In the genomic region with DNA sequence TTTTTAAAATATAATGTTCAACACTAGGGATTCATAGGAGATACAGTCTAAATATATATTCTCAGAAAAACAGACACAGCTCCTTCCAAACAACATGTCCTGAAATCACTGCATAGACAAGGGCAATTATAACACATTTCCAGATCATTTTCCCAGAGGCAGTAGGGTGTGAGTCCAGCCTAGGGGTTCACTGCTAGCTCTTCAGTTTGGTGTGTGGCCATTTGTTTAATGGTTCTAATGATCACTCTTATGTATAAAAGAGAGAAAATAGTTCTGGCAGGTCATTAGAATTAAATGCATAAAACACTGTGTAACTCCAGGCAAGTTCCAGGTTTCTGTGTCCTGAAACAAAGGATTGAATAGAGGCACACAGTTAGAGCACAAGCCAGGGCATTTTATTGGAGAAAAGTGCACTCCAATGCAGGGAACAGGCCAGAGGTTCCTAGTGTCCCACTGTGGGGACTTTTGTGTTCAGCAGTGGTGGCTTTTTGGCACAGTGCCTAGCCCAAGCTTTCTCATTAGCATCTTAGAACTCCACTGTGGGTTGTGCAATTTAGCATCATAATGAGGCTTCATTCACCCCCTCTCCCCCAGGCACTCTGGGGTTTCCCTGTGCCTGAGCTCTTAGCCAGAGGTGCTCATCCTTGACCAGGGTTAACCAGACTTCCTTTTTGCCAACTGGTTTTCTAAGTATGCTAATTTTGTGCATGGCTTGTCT, we compare ENCODE assay signal across 10 mouse cellular contexts. TPM values are rescaled to one million over a fixed set of nuclear protein-coding genes. Genes with fewer than 3 reads are reported as not detected.
DNase-seq lines count a peak whose midpoint lies in the region; ATAC-seq and TF ChIP-seq lines count a peak whose summit lies in the region.
"Had no signal": no experiment of that assay in that cellular context is flagged by ENCODE, and none has a peak within 500 bp of the region (broad histone marks: within the 10 kb centered on the region; RNA-seq: fewer than 3 reads in every experiment).

No protein-coding gene starts in this region.

- no peak for ATAC-seq in erythroblast, adult 5-6 weeks (replicated peaks; ENCODE audit: low FRiP score, poor library complexity, severe bottlenecking)

- TF ChIP-seq POLR2A in brain, embryonic 14.5 days (IDR thresholded peaks at IDR 0.05; ENCODE audit: borderline replicate concordance, extremely low read depth, insufficient read depth, insufficient read length, poor library complexity, severe bottlenecking): no peak

- DNase-seq in ES-CJ7 (ENCODE audit: low read depth, low spot score): peak; percentile 92
- peak; percentile 95 for DNase-seq in brain, embryonic 14.5 days (ENCODE audit: low read depth)
- peak; percentile 8 to 12 for DNase-seq in frontal cortex, postnatal 10 days (ENCODE audit: low spot score in 2 of 2)
- DNase-seq in left cerebral cortex, adult 9 months (ENCODE audit: low spot score in 2 of 2): peak; percentile 2 to 30
- DNase-seq in thymus, postnatal 14 days: no peak
- no peak for DNase-seq in ovary, adult 18-20 months (ENCODE audit: low spot score)
- no peak for DNase-seq in c-Kit-positive CD71-positive TER-119-positive erythroid progenitor cells, embryonic 14.5 days (ENCODE audit: low spot score)

- no peak for TF ChIP-seq CTCF in brain, embryonic 14.5 days (IDR thresholded peaks at IDR 0.05; ENCODE audit: borderline replicate concordance, extremely low read depth, insufficient read depth, insufficient read length)

RNA-seq across cellular contexts. Expression of gene Pih1d3, which starts 10.8 kb away (rescaled TPM):
- not detected in 2 replicates for polyA plus RNA-seq in brain, embryonic 14.5 days (2012; rRNA removed)
- not detected in 2 replicates for total RNA-seq in erythroblast, adult 5-6 weeks (2015; ENCODE audit: low replicate concordance)
- total RNA-seq in erythroblast, adult 5-6 weeks (2017; ENCODE audit: low replicate concordance): not detected in 2 replicates
- total RNA-seq: granulocyte monocyte progenitor cell, adult 5-6 weeks had no signal
- polyA plus RNA-seq: limb, embryonic 15.5 days had no signal

RNA-seq across cellular contexts. Expression of gene 4931428L18Rik, which starts 11.0 kb away (rescaled TPM):
- polyA plus RNA-seq in brain, embryonic 14.5 days (2012; rRNA removed): not detected in 2 replicates
- total RNA-seq in erythroblast, adult 5-6 weeks (2015; ENCODE audit: low replicate concordance): not detected in 2 replicates
- total RNA-seq in erythroblast, adult 5-6 weeks (2017; ENCODE audit: low replicate concordance): not detected in 2 replicates
- total RNA-seq: granulocyte monocyte progenitor cell, adult 5-6 weeks had no signal
- polyA plus RNA-seq: limb, embryonic 15.5 days had no signal

RNA-seq across cellular contexts. Expression of gene Lgsn, which starts 57.3 kb away (rescaled TPM):
- polyA plus RNA-seq in brain, embryonic 14.5 days (2012; rRNA removed): not detected in 2 replicates
- total RNA-seq in erythroblast, adult 5-6 weeks (2015; ENCODE audit: low replicate concordance): not detected in 2 replicates
- not detected in 2 replicates for total RNA-seq in erythroblast, adult 5-6 weeks (2017; ENCODE audit: low replicate concordance)
- total RNA-seq: granulocyte monocyte progenitor cell, adult 5-6 weeks had no signal
- polyA plus RNA-seq: limb, embryonic 15.5 days had no signal

Comparison
In these comparisons a context has a peak if more than half of its experiments do, and no peak if none do; other contexts are left out.
1. DNase-seq: peak in ES-CJ7 (single experiment), brain, embryonic 14.5 days (single experiment), frontal cortex, postnatal 10 days (2 of 2) and left cerebral cortex, adult 9 months (2 of 2); none in thymus, postnatal 14 days (single experiment), ovary, adult 18-20 months (single experiment) and c-Kit-positive CD71-positive TER-119-positive erythroid progenitor cells, embryonic 14.5 days (single experiment).